Mouse (Mus musculus) neural tube, embryonic 10.5 days (tissue): ENCODE measurements around the gene Strn.

Source experiments
- DNase-seq: peaks from one replicate; pipeline ENCODE4 v3.0.0-alpha.2; 2017; ENCODE audit warnings: low spot score; ENCODE audit errors: extremely low spot score

The Strn gene

GRCm38 (mm10) chr17:78737096-78737495 is at the start of gene Strn:
Strn (minus strand) TSS chr17:78737196.
- no peak for DNase-seq

GRCm38 (mm10) chr17:78778765-78779164 is 41.8 kb upstream of the Strn start:
- DNase-seq = no peak

- no peak for DNase-seq
Observed at GRCm38 (mm10) chr17:78772317-78772716, 35.3 kb upstream of the Strn start.

- DNase-seq = no peak
Observed at GRCm38 (mm10) chr17:78770932-78771331, 33.9 kb upstream of the Strn start.

- DNase-seq = no peak
Observed at GRCm38 (mm10) chr17:78769341-78769740, 32.3 kb upstream of the Strn start.

- DNase-seq = no peak
Observed at GRCm38 (mm10) chr17:78768937-78769336, 31.9 kb upstream of the Strn start.

- DNase-seq = no peak
Observed at GRCm38 (mm10) chr17:78767546-78767945, 30.6 kb upstream of the Strn start.

- DNase-seq = no peak
Observed at GRCm38 (mm10) chr17:78766084-78766483, 29.1 kb upstream of the Strn start.

GRCm38 (mm10) chr17:78763272-78763671 is 26.3 kb upstream of the Strn start:
- DNase-seq = no peak

- DNase-seq = no peak
Observed at GRCm38 (mm10) chr17:78752938-78753655, 16.1 kb upstream of the Strn start.

- no peak for DNase-seq
Observed at GRCm38 (mm10) chr17:78752064-78752463, 15.1 kb upstream of the Strn start.

- DNase-seq = no peak
Observed at GRCm38 (mm10) chr17:78748440-78748839, 11.4 kb upstream of the Strn start.

- DNase-seq = no peak
Observed at GRCm38 (mm10) chr17:78738416-78738815, 1.4 kb upstream of the Strn start.

- DNase-seq = no peak
Observed at GRCm38 (mm10) chr17:78737771-78738170, 775 bp upstream of the Strn start.

- DNase-seq = peak; percentile 99
Observed at GRCm38 (mm10) chr17:78736473-78736988, 465 bp downstream of the Strn start.

- no peak for DNase-seq
Observed at GRCm38 (mm10) chr17:78735731-78736472, 1.1 kb downstream of the Strn start.

GRCm38 (mm10) chr17:78734806-78735205 is 2.2 kb downstream of the Strn start:
- no peak for DNase-seq

GRCm38 (mm10) chr17:78732056-78732455 is 4.9 kb downstream of the Strn start:
- no peak for DNase-seq

- DNase-seq = no peak
Observed at GRCm38 (mm10) chr17:78726746-78727449, 10.1 kb downstream of the Strn start.

GRCm38 (mm10) chr17:78724461-78725055 is 12.4 kb downstream of the Strn start:
- DNase-seq = no peak

- no peak for DNase-seq
Observed at GRCm38 (mm10) chr17:78721690-78722089, 15.3 kb downstream of the Strn start.

GRCm38 (mm10) chr17:78719086-78719485 is 17.9 kb downstream of the Strn start:
- DNase-seq = no peak
